Mouse (Mus musculus): ENCODE results near the gene Gyg. TPM values are rescaled to one million over a fixed set of nuclear protein-coding genes. Genes with fewer than 3 reads are reported as not detected.
A peak's percentile ranks its signal among the peaks of the same experiment; 100 is the strongest.
"Not testable (repeated sequence)": the region's sequence is repeated elsewhere in the genome, so short reads cannot be mapped to it uniquely, and the experiment has no call there.

The Gyg gene
- total RNA-seq, 2 experiments from 2014 or later: 81.2 to 140 TPM

- DNase-seq: no peak
Observed at GRCm38 (mm10) chr3:20131350-20131720, 23.8 kb downstream of the Gyg start.

- DNase-seq: peak in 1 of 2 experiments; percentile 13
Observed at GRCm38 (mm10) chr3:20130456-20131349, 24.4 kb downstream of the Gyg start.

GRCm38 (mm10) chr3:20129491-20129890, 25.6 kb downstream of the Gyg start:
- no peak for DNase-seq

- DNase-seq: no peak
Observed at GRCm38 (mm10) chr3:20127047-20127595, 28.0 kb downstream of the Gyg start.

- DNase-seq: no peak
Observed at GRCm38 (mm10) chr3:20125604-20126003, 29.5 kb downstream of the Gyg start.

- DNase-seq: not testable (repeated sequence)
Observed at GRCm38 (mm10) chr3:20121582-20121981, 33.5 kb downstream of the Gyg start.

GRCm38 (mm10) chr3:20119686-20120244, 35.4 kb downstream of the Gyg start:
- no peak for DNase-seq

GRCm38 (mm10) chr3:20119044-20119591, 36.0 kb downstream of the Gyg start:
- no peak for DNase-seq

- no peak for DNase-seq
Observed at GRCm38 (mm10) chr3:20111913-20112312, 43.2 kb downstream of the Gyg start.

GRCm38 (mm10) chr3:20108881-20109280, 46.2 kb downstream of the Gyg start:
- DNase-seq: no peak

- no peak for DNase-seq
Observed at GRCm38 (mm10) chr3:20104776-20105175, 50.3 kb downstream of the Gyg start.

- no peak for DNase-seq
Observed at GRCm38 (mm10) chr3:20104318-20104717, 50.8 kb downstream of the Gyg start.

GRCm38 (mm10) chr3:20103830-20104229, 51.3 kb downstream of the Gyg start:
- no peak for DNase-seq

GRCm38 (mm10) chr3:20082161-20082560, 73.0 kb downstream of the Gyg start:
- DNase-seq: no peak

GRCm38 (mm10) chr3:20076145-20077053, 78.7 kb downstream of the Gyg start:
- DNase-seq: peak; percentile 0 to 27

Other genes with a start within 250 kb of the Gyg start
- 10 to 100 TPM; 40.1 to 62.7 TPM for gene Cp, start 198.3 kb downstream of the Gyg start, total RNA-seq (2021)
- gene Hps3, start 120.0 kb downstream of the Gyg start, total RNA-seq (2021): 10 to 100 TPM; 12.9 to 13.2 TPM
- 10 to 100 TPM; 17.4 to 27.2 TPM for gene Hltf, start 97.5 kb downstream of the Gyg start, total RNA-seq (2021)
- 1 to 10 TPM; 2.7 to 3.0 TPM for gene Cpa3, start 86.9 kb upstream of the Gyg start, total RNA-seq (2021)
- gene Cpb1, start 120.4 kb upstream of the Gyg start, total RNA-seq (2021): 1 to 10 TPM; 5.4 to 6.1 TPM
- gene Agtr1b, start 211.9 kb upstream of the Gyg start, total RNA-seq (2021): 10 to 100 TPM; 10.5 to 12.4 TPM

All from adrenal gland, postnatal 36 days (tissue).